Mouse (Mus musculus) limb, embryonic 11.5 days (tissue): ENCODE measurements around the gene Agap1. TPM values are rescaled to one million over a fixed set of nuclear protein-coding genes. Genes with fewer than 3 reads are reported as not detected.
A peak's percentile ranks its signal among the peaks of the same experiment; 100 is the strongest.
"Not testable (repeated sequence)": the region's sequence is repeated elsewhere in the genome, so short reads cannot be mapped to it uniquely, and the experiment has no call there.

Experiments used
- ATAC-seq: fragments of 200-750 bp; cut with Nextera tagmentation; 2 replicates; pipeline ENCODE4 v1.8.0; 2017; ENCODE audit warnings: low read depth; ENCODE audit not compliant: insufficient number of reproducible peaks, low FRiP score, low TSS enrichment
- DNase-seq: peaks from one replicate; pipeline ENCODE4 v3.0.0-alpha.2; 2015; ENCODE audit warnings: low spot score
- H3K27ac ChIP-seq: fragments of 300-500 bp; sonication (generic); replicated peaks from 2 replicates; pipeline ENCODE4 v1.5.1; 2014; ENCODE audit warnings: low read depth, mild to moderate bottlenecking, low read length
- H3K27me3 ChIP-seq: fragments of 300-500 bp; sonication (generic); 2 replicates; pipeline ENCODE4 v1.6.1; 2014; ENCODE audit warnings: mild to moderate bottlenecking, low read length, mixed read lengths; ENCODE audit not compliant: control insufficient read depth, insufficient read depth
- H3K36me3 ChIP-seq: fragments of 300-500 bp; sonication (generic); 2 replicates; pipeline ENCODE4 v1.6.1; 2014; ENCODE audit warnings: mild to moderate bottlenecking, low read length, moderate library complexity, mixed read lengths; ENCODE audit not compliant: control insufficient read depth, insufficient read depth
- H3K4me1 ChIP-seq: fragments of 300-500 bp; sonication (generic); 2 replicates; pipeline ENCODE4 v1.6.1; 2014; ENCODE audit warnings: low read length, mixed read lengths; ENCODE audit not compliant: control insufficient read depth, insufficient read depth
- H3K4me2 ChIP-seq: fragments of 300-500 bp; sonication (generic); 2 replicates; pipeline ENCODE4 v1.6.1; 2014; ENCODE audit warnings: low read depth, mild to moderate bottlenecking, moderate library complexity; ENCODE audit not compliant: severe bottlenecking
- H3K4me3 ChIP-seq: fragments of 300-500 bp; sonication (generic); 2 replicates; pipeline ENCODE4 v1.5.1; 2014; ENCODE audit warnings: low read depth, low read length
- H3K9ac ChIP-seq: fragments of 300-500 bp; sonication (generic); 2 replicates; pipeline ENCODE4 v1.6.1; 2014; ENCODE audit warnings: mild to moderate bottlenecking, low read length
- H3K9me3 ChIP-seq: fragments of 300-500 bp; sonication (generic); 2 replicates; pipeline ENCODE4 v1.6.1; 2016; ENCODE audit warnings: low read length; ENCODE audit not compliant: control insufficient read depth
- WGBS: fragments of 180-500 bp; shearing (Covaris S2); extraction: QIAGEN DNeasy Blood & Tissue Kit; methylation state at CpG from one replicate; pipeline ENCODE4 v1.1.7; 2014; 5-methylcytosine and 5-hydroxymethylcytosine counted together
- polyA plus RNA-seq: library from polyadenylated mRNA; unstranded; fragments of >200 nt; fragmentation: Nextera tagmentation; extraction: Ambion mirVana; gene quantifications from 2 replicates; pipeline ENCODE4 v1.2.1, GENCODE M21; 2014

Agap1 gene
- polyA plus RNA-seq, 1 experiment from 2014 or later, result 14.0 TPM

GRCm38 (mm10) chr1:89501346-89501745 lies 46.7 kb downstream of the Agap1 start:
- no peak overlapping the region for H3K4me2 ChIP-seq
- no peak overlapping the region for H3K4me3 ChIP-seq
- 93% methylated on average over 4 of the region's 4 CpGs for WGBS
- no peaks in the 10 kb centered on the region for H3K27me3 ChIP-seq
- H3K36me3 ChIP-seq, result no peaks in the 10 kb centered on the region
- DNase-seq (no peak), ATAC-seq (no peak)
- no peaks in the 10 kb centered on the region for H3K9me3 ChIP-seq
- H3K9ac ChIP-seq, result no peak overlapping the region
- H3K4me1 ChIP-seq, result peaks cover 11% of the 10 kb centered on the region
- H3K27ac ChIP-seq, result no peak overlapping the region

GRCm38 (mm10) chr1:89501891-89502290 lies 47.3 kb downstream of the Agap1 start:
- not testable (repeated sequence) for H3K27me3 ChIP-seq, H3K4me2 ChIP-seq, ATAC-seq, H3K9ac ChIP-seq, H3K4me3 ChIP-seq, H3K9me3 ChIP-seq, DNase-seq, H3K27ac ChIP-seq, H3K36me3 ChIP-seq
- peaks cover 11% of the 10 kb centered on the region for H3K4me1 ChIP-seq

- no peak for DNase-seq
- no peak for ATAC-seq
- no peaks in the 10 kb centered on the region for H3K9me3 ChIP-seq
- H3K4me3 ChIP-seq, result no peak overlapping the region
- H3K27me3 ChIP-seq, result no peaks in the 10 kb centered on the region
- 57% methylated on average over 2 of the region's 2 CpGs for WGBS
- no peak overlapping the region for H3K9ac ChIP-seq
- H3K4me1 ChIP-seq, result peaks cover 21% of the 10 kb centered on the region; the same call in 1 of the 2 replicates
- H3K36me3 ChIP-seq, result no peaks in the 10 kb centered on the region
- H3K4me2 ChIP-seq, result no peak overlapping the region
- H3K27ac ChIP-seq, result no peak overlapping the region
Observed at GRCm38 (mm10) chr1:89509196-89509595, 54.6 kb downstream of the Agap1 start.

- 34% methylated on average over 8 of the region's 8 CpGs for WGBS
- Histone ChIP-seq H3K9ac (no peak overlapping the region), H3K4me1 (peaks cover 21% of the 10 kb centered on the region; the same call in 1 of the 2 replicates), H3K27me3 (no peaks in the 10 kb centered on the region), H3K4me3 (no peak overlapping the region), H3K9me3 (no peaks in the 10 kb centered on the region), H3K36me3 (no peaks in the 10 kb centered on the region), H3K4me2 (no peak overlapping the region), H3K27ac (no peak overlapping the region)
- ATAC-seq (no peak), DNase-seq (no peak)
Observed at GRCm38 (mm10) chr1:89509763-89510340, 55.2 kb downstream of the Agap1 start.

GRCm38 (mm10) chr1:89510731-89511130 lies 56.1 kb downstream of the Agap1 start:
- Histone ChIP-seq H3K4me1 (peaks cover 21% of the 10 kb centered on the region; the same call in 1 of the 2 replicates), H3K4me3 (no peak overlapping the region), H3K27ac (no peak overlapping the region), H3K36me3 (no peaks in the 10 kb centered on the region), H3K4me2 (no peak overlapping the region), H3K27me3 (no peaks in the 10 kb centered on the region), H3K9me3 (no peaks in the 10 kb centered on the region), H3K9ac (no peak overlapping the region)
- DNase-seq (no peak), ATAC-seq (no peak)
- 33% methylated on average over 8 of the region's 8 CpGs for WGBS

- Histone ChIP-seq H3K4me2 (no peak overlapping the region), H3K9ac (no peak overlapping the region), H3K9me3 (no peaks in the 10 kb centered on the region), H3K4me3 (no peak overlapping the region), H3K27ac (no peak overlapping the region), H3K4me1 (peaks cover 44% of the 10 kb centered on the region), H3K27me3 (no peaks in the 10 kb centered on the region), H3K36me3 (no peaks in the 10 kb centered on the region)
- DNase-seq (no peak), ATAC-seq (no peak)
- 78% methylated on average over 8 of the region's 8 CpGs for WGBS
Observed at GRCm38 (mm10) chr1:89513616-89514283, 59.1 kb downstream of the Agap1 start.

GRCm38 (mm10) chr1:89515808-89516560 lies 61.4 kb downstream of the Agap1 start:
- no peaks in the 10 kb centered on the region for H3K9me3 ChIP-seq
- ATAC-seq (no peak), DNase-seq (no peak)
- no peak overlapping the region for H3K27ac ChIP-seq
- H3K4me3 ChIP-seq, result no peak overlapping the region
- H3K27me3 ChIP-seq, result no peaks in the 10 kb centered on the region
- H3K4me2 ChIP-seq, result no peak overlapping the region
- no peaks in the 10 kb centered on the region for H3K36me3 ChIP-seq
- WGBS, result 80% methylated on average over 11 of the region's 11 CpGs
- no peak overlapping the region for H3K9ac ChIP-seq
- H3K4me1 ChIP-seq, result peaks cover 41% of the 10 kb centered on the region

GRCm38 (mm10) chr1:89517817-89518216 lies 63.2 kb downstream of the Agap1 start:
- Histone ChIP-seq H3K4me2 (no peak overlapping the region), H3K27ac (peak overlapping the region; percentile 56), H3K9me3 (no peaks in the 10 kb centered on the region), H3K4me3 (no peak overlapping the region), H3K36me3 (no peaks in the 10 kb centered on the region), H3K9ac (no peak overlapping the region), H3K27me3 (no peaks in the 10 kb centered on the region), H3K4me1 (peaks cover 30% of the 10 kb centered on the region)
- 25% methylated on average over 5 of the region's 5 CpGs for WGBS
- ATAC-seq (0 out of 2 replicates have a peak, but pooled peaks have one; percentile 21), DNase-seq (peak; percentile 41)
